Mouse (Mus musculus): ENCODE data around the gene Rdh13.
A peak's percentile ranks its signal among the peaks of the same experiment; 100 is the strongest.
"Not testable (repeated sequence)": the region's sequence is repeated elsewhere in the genome, so short reads cannot be mapped to it uniquely, and the experiment has no call there.

Rdh13 gene

GRCm38 (mm10) chr7:4432026-4432425 is 13.4 kb downstream of the Rdh13 start:
- no peak for DNase-seq (ENCODE audit: low spot score)

GRCm38 (mm10) chr7:4431548-4431947 is 13.9 kb downstream of the Rdh13 start:
- DNase-seq (ENCODE audit: low spot score), result peak; percentile 61

GRCm38 (mm10) chr7:4430246-4430844 is 15.1 kb downstream of the Rdh13 start:
- no peak for DNase-seq (ENCODE audit: low spot score)

- DNase-seq (ENCODE audit: low spot score), result peak; percentile 75
Observed at GRCm38 (mm10) chr7:4427161-4427912, 18.1 kb downstream of the Rdh13 start.

- no peak for DNase-seq (ENCODE audit: low spot score)
Observed at GRCm38 (mm10) chr7:4420230-4420629, 25.2 kb downstream of the Rdh13 start.

GRCm38 (mm10) chr7:4419681-4420080 is 25.8 kb downstream of the Rdh13 start:
- no peak for DNase-seq (ENCODE audit: low spot score)

GRCm38 (mm10) chr7:4412406-4412805 is 33.0 kb downstream of the Rdh13 start:
- DNase-seq (ENCODE audit: low spot score), result not testable (repeated sequence)

- DNase-seq (ENCODE audit: low spot score), result no peak
Observed at GRCm38 (mm10) chr7:4397730-4398129, 47.7 kb downstream of the Rdh13 start, which contains the start of gene Gp6. Gp6 (minus strand) TSS chr7:4397744.
